Mouse (Mus musculus) thymus, adult 2 months (tissue): ENCODE results near the gene Fam19a5.

ENCODE experiments used
- CTCF ChIP-seq: fragments of 200-500 bp; IDR thresholded peaks from 2 replicates; pipeline ENCODE4 v1.5.1; 2012; ENCODE audit warnings: mild to moderate bottlenecking, control low read depth, low read length, moderate library complexity, borderline replicate concordance; ENCODE audit not compliant: control insufficient read depth, poor library complexity, insufficient read depth; ENCODE audit errors: extremely low read depth
- POLR2A ChIP-seq: fragments of 200-500 bp; IDR thresholded peaks from 2 replicates; pipeline ENCODE4 v1.6.1; 2012; ENCODE audit warnings: mild to moderate bottlenecking, low read length, control low read depth, moderate library complexity; ENCODE audit not compliant: control insufficient read depth, poor library complexity, insufficient read depth; ENCODE audit errors: extremely low read depth

DNA sequence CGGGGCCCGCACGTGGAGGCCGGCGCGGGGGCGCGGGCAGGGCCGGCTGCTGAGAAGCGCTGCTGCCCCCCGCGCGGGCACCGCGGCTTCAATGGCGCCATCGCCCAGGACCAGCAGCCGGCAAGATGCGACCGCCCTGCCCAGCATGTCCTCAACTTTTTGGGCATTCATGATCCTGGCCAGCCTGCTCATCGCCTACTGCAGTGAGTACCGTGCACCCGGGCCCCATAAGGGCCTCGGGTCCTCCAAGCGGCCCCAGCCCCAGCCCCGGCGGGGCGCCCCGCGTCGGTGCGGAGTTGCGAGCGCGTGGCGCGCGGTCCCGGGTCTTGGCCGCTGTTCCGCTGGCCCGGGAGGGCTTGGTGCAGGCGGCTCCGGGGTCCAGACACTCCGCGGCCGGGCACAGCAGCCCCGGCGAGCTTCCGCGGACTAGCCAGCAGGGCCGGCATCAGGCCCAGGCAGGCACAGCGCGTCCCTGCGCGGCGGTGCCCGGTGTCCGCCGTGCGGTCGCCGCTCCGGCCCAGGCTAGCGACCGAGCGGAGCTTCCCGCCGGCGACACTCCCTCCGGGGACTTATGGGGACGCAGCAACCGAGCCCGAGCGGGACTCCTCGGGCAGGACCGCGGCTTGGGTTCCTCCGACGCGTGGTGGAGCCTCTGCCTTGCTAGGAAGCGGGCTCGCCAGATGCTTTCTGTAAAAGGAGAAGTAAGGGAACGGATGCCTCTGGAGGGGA lies 466 bp downstream of the Fam19a5 start:
- TF ChIP-seq CTCF (no peak), POLR2A (no peak)
